Mouse (Mus musculus): ENCODE measurements around the gene Gstp2.

GRCm38 (mm10) chr19:4055216-4055946 is 9.6 kb upstream of the Gstp2 start:
- TF ChIP-seq POLR2A (IDR thresholded peaks at IDR 0.05; ENCODE audit: borderline replicate concordance, insufficient read depth, low read length) (no peak), CTCF (IDR thresholded peaks at IDR 0.05; ENCODE audit: borderline replicate concordance, insufficient read depth, low read depth, low read length) (no peak)

All from cerebellum, adult 2 months (tissue).